Mouse (Mus musculus): ENCODE measurements around the gene Arhgap20.

DNA sequence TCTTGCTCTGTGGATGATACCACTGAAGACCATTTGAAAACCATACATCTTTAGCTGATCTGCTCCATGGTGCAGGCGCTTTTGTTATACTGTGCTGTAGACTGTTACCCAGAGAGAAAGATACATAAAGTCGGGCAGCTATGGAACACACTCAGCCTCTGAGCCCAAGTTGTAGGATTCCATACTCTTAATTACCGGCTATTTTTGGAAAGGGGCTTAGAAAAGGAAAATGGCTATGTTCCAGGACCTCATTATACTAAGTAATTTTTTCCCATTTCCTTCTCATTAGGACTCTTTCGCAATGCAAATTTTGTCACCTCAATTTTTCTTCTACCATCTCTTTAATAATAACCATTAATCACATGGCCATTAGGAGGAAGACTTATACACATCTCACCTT lies 25.3 kb upstream of the Arhgap20 start:
- TF ChIP-seq CTCF (IDR thresholded peaks at IDR 0.05; ENCODE audit: control insufficient read depth, insufficient read depth, low read length) (no peak), POLR2A (IDR thresholded peaks at IDR 0.05; ENCODE audit: borderline replicate concordance, control insufficient read depth, low read depth, low read length) (no peak)

Measured in bone marrow, adult 2 months (tissue).